Mouse (Mus musculus): ENCODE measurements around the gene Abhd11.

DNA sequence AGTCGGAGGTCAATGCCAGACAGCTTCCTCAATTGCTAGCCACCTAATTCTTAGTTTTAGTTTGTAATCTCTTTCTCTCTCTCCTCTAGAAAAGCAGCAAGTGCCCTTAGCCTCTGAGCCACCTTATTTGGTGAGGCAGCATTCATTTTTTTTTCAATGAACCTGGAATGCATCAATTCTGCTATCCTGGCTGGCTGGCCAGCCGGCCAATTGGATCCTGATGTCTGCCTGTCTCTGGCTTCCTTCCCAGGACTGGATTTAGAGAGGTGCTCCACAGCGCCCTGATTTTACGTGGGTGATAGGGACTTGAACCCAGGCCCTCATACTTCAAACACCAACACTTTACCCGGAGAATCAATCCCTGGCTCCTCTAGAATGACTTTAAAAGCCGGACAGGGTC lies 10.6 kb upstream of the Abhd11 start:
- no peak for TF ChIP-seq CTCF (IDR thresholded peaks at IDR 0.05; ENCODE audit: borderline replicate concordance, insufficient read depth, low read length)
- TF ChIP-seq POLR2A (IDR thresholded peaks at IDR 0.05; ENCODE audit: low read depth, low read length): no peak
